In genomic region chr5:149831122-149831861, GRCm38 (mm10) we compare ENCODE assay signal across 7 mouse cellular contexts.
A peak's percentile ranks its signal among the peaks of the same experiment; 100 is the strongest.
DNase-seq lines count a peak whose midpoint lies in the region; ATAC-seq and TF ChIP-seq lines count a peak whose summit lies in the region.

No protein-coding gene starts in this region.

- H3K36me3 ChIP-seq in embryonic facial prominence, embryonic 14.5 days (ENCODE audit: control insufficient read depth, insufficient read depth, low read length): no peaks in the 10 kb centered on the region
- H3K36me3 ChIP-seq in heart, embryonic 11.5 days (ENCODE audit: control insufficient read depth, insufficient read depth, low read length): no peaks in the 10 kb centered on the region
- H3K36me3 ChIP-seq in kidney, embryonic 14.5 days (ENCODE audit: control insufficient read depth, insufficient read depth, low read length): no peaks in the 10 kb centered on the region
- no peaks in the 10 kb centered on the region for H3K36me3 ChIP-seq in limb, embryonic 14.5 days (ENCODE audit: control insufficient read depth, insufficient read depth, low read length)
- no peaks in the 10 kb centered on the region for H3K36me3 ChIP-seq in midbrain, embryonic 15.5 days (replicated peaks)
- no peaks in the 10 kb centered on the region for H3K36me3 ChIP-seq in splenic B cell, adult 2 months (ENCODE audit: control insufficient read depth, insufficient read depth, low read length, poor library complexity, severe bottlenecking)

- no peaks in the 10 kb centered on the region for H3K4me1 ChIP-seq in bone marrow macrophage, adult 2 months (ENCODE audit: control insufficient read depth, insufficient read depth, low read length)
- H3K4me1 ChIP-seq in embryonic facial prominence, embryonic 14.5 days (ENCODE audit: control insufficient read depth, insufficient read depth, low read length): no peaks in the 10 kb centered on the region
- H3K4me1 ChIP-seq in heart, embryonic 11.5 days (ENCODE audit: control insufficient read depth, insufficient read depth, low read length): no peaks in the 10 kb centered on the region
- H3K4me1 ChIP-seq in kidney, embryonic 14.5 days (ENCODE audit: control insufficient read depth, insufficient read depth, low read length): 0 out of 2 replicates have a peak, but pooled peaks cover 4% of the 10 kb centered on the region
- H3K4me1 ChIP-seq in limb, embryonic 14.5 days (ENCODE audit: control insufficient read depth, insufficient read depth, low read length): no peaks in the 10 kb centered on the region; the same call in 1 of the 2 replicates
- peaks cover 4% of the 10 kb centered on the region; the same call in 1 of the 2 replicates for H3K4me1 ChIP-seq in midbrain, embryonic 15.5 days

- TF ChIP-seq POLR2A in bone marrow macrophage, adult 2 months (IDR thresholded peaks at IDR 0.05; ENCODE audit: borderline replicate concordance, low read depth, low read length): no peak
- no peak for TF ChIP-seq POLR2A in limb, embryonic 14.5 days (IDR thresholded peaks at IDR 0.05; ENCODE audit: borderline replicate concordance, extremely low read depth, insufficient read depth, insufficient read length)

- H3K4me3 ChIP-seq in bone marrow macrophage, adult 2 months (ENCODE audit: insufficient read depth, low read length): no peak overlapping the region
- peak overlapping the region; percentile 40 for H3K4me3 ChIP-seq in embryonic facial prominence, embryonic 14.5 days (ENCODE audit: low read depth, low read length)
- H3K4me3 ChIP-seq in heart, embryonic 11.5 days (ENCODE audit: low read depth, low read length): peak overlapping the region; percentile 34; the same call in 1 of the 2 replicates
- H3K4me3 ChIP-seq in kidney, embryonic 14.5 days (ENCODE audit: low read length): peak overlapping the region; percentile 38
- H3K4me3 ChIP-seq in limb, embryonic 14.5 days (replicated peaks; ENCODE audit: low read length): peak overlapping the region; percentile 40
- H3K4me3 ChIP-seq in midbrain, embryonic 15.5 days: peak overlapping the region; percentile 38

- no peak overlapping the region for H3K27ac ChIP-seq in bone marrow macrophage, adult 2 months (ENCODE audit: insufficient read depth, low read depth, low read length)
- no peak overlapping the region for H3K27ac ChIP-seq in embryonic facial prominence, embryonic 14.5 days (replicated peaks; ENCODE audit: low read depth, low read length)
- no peak overlapping the region for H3K27ac ChIP-seq in heart, embryonic 11.5 days (ENCODE audit: low read depth, low read length)
- H3K27ac ChIP-seq in kidney, embryonic 14.5 days (ENCODE audit: low read depth, low read length): no peak overlapping the region
- H3K27ac ChIP-seq in limb, embryonic 14.5 days (replicated peaks; ENCODE audit: low read depth, low read length): no peak overlapping the region
- peak overlapping the region; percentile 69 for H3K27ac ChIP-seq in midbrain, embryonic 15.5 days

- 5% methylated on average over 28 of the region's 28 CpGs for WGBS in embryonic facial prominence, embryonic 14.5 days
- 5% methylated on average over 28 of the region's 28 CpGs for WGBS in heart, embryonic 11.5 days (ENCODE audit: insufficient replicate concordance)
- 3% methylated on average over 28 of the region's 28 CpGs for WGBS in kidney, embryonic 14.5 days
- 5% methylated on average over 28 of the region's 28 CpGs for WGBS in limb, embryonic 14.5 days
- WGBS in midbrain, embryonic 15.5 days: 3% methylated on average over 28 of the region's 28 CpGs

- DNase-seq in embryonic facial prominence, embryonic 14.5 days (ENCODE audit: low spot score): peak; percentile 83
- peak; percentile 81 for DNase-seq in limb, embryonic 14.5 days (ENCODE audit: low spot score)
- DNase-seq in splenic B cell, adult 2 months (ENCODE audit: low read depth, low spot score): peak; percentile 38

- ATAC-seq in embryonic facial prominence, embryonic 14.5 days (ENCODE audit: low read depth): peak; percentile 15; the same call in 1 of the 2 replicates
- ATAC-seq in heart, embryonic 11.5 days (replicated peaks; ENCODE audit: insufficient number of reproducible peaks, low FRiP score, low TSS enrichment): no peak
- ATAC-seq in kidney, embryonic 14.5 days (ENCODE audit: low FRiP score, low TSS enrichment): peak; percentile 28; the same call in 1 of the 2 replicates
- no peak for ATAC-seq in limb, embryonic 14.5 days (ENCODE audit: low FRiP score, low read depth)
- ATAC-seq in midbrain, embryonic 15.5 days (replicated peaks): peak; percentile 65; the same call in 1 of the 2 replicates

- H3K9me3 ChIP-seq in embryonic facial prominence, embryonic 14.5 days (ENCODE audit: control insufficient read depth, low read length): no peaks in the 10 kb centered on the region
- no peaks in the 10 kb centered on the region for H3K9me3 ChIP-seq in heart, embryonic 11.5 days (replicated peaks; ENCODE audit: control insufficient read depth, low read length)
- no peaks in the 10 kb centered on the region for H3K9me3 ChIP-seq in kidney, embryonic 14.5 days (ENCODE audit: control insufficient read depth, low read length)
- no peaks in the 10 kb centered on the region for H3K9me3 ChIP-seq in limb, embryonic 14.5 days (ENCODE audit: control insufficient read depth, low read length)
- H3K9me3 ChIP-seq in midbrain, embryonic 15.5 days: no peaks in the 10 kb centered on the region

- H3K27me3 ChIP-seq in embryonic facial prominence, embryonic 14.5 days (replicated peaks; ENCODE audit: control insufficient read depth, insufficient read depth, low read length): no peaks in the 10 kb centered on the region
- no peaks in the 10 kb centered on the region for H3K27me3 ChIP-seq in heart, embryonic 11.5 days (ENCODE audit: control insufficient read depth, insufficient read depth, low read length)
- H3K27me3 ChIP-seq in kidney, embryonic 14.5 days (ENCODE audit: control insufficient read depth, insufficient read depth, low read length): no peaks in the 10 kb centered on the region
- H3K27me3 ChIP-seq in limb, embryonic 14.5 days (ENCODE audit: control insufficient read depth, insufficient read depth, low read length): no peaks in the 10 kb centered on the region
- no peaks in the 10 kb centered on the region for H3K27me3 ChIP-seq in midbrain, embryonic 15.5 days (replicated peaks)
- no peaks in the 10 kb centered on the region; the same call in 1 of the 2 replicates for H3K27me3 ChIP-seq in splenic B cell, adult 2 months (ENCODE audit: control insufficient read depth, insufficient read depth, low read length, poor library complexity, severe bottlenecking)

- H3K9ac ChIP-seq in embryonic facial prominence, embryonic 14.5 days (ENCODE audit: low read depth, low read length): peak overlapping the region; percentile 61
- H3K9ac ChIP-seq in heart, embryonic 11.5 days (ENCODE audit: low read depth, low read length): peak overlapping the region; percentile 61; the same call in 1 of the 2 replicates
- H3K9ac ChIP-seq in kidney, embryonic 14.5 days (ENCODE audit: low read depth, low read length): peak overlapping the region; percentile 58
- peak overlapping the region; percentile 57 for H3K9ac ChIP-seq in limb, embryonic 14.5 days (ENCODE audit: low read depth, low read length, severe bottlenecking)
- peak overlapping the region; percentile 28 for H3K9ac ChIP-seq in midbrain, embryonic 15.5 days

- TF ChIP-seq CTCF in bone marrow macrophage, adult 2 months (IDR thresholded peaks at IDR 0.05; ENCODE audit: low read depth, low read length): peak; percentile 16; the same call in 1 of the 2 replicates

- peak overlapping the region; percentile 76 for H3K4me2 ChIP-seq in embryonic facial prominence, embryonic 14.5 days (ENCODE audit: low read depth, low read length)
- H3K4me2 ChIP-seq in heart, embryonic 11.5 days: peak overlapping the region; percentile 66
- peak overlapping the region; percentile 79 for H3K4me2 ChIP-seq in kidney, embryonic 14.5 days (replicated peaks; ENCODE audit: low read depth, low read length)
- peak overlapping the region; percentile 68 for H3K4me2 ChIP-seq in limb, embryonic 14.5 days (replicated peaks; ENCODE audit: low read depth, low read length, severe bottlenecking)
- H3K4me2 ChIP-seq in midbrain, embryonic 15.5 days: peak overlapping the region; percentile 56

Comparison
In these comparisons a context has a peak if more than half of its experiments do, and no peak if none do; other contexts are left out.
1. ATAC-seq: peak in embryonic facial prominence, embryonic 14.5 days (single experiment), kidney, embryonic 14.5 days (single experiment) and midbrain, embryonic 15.5 days (single experiment); none in heart, embryonic 11.5 days (single experiment) and limb, embryonic 14.5 days (single experiment).
2. Peak in every context shown above with its lines, with median percentiles within 50 percentile points of each other: DNase-seq, H3K4me2 ChIP-seq and H3K9ac ChIP-seq.